Mouse (Mus musculus) myocyte (in vitro differentiated cells): ENCODE measurements around the gene Unc5c.

ENCODE experiments used
- E2F4 ChIP-seq: IDR thresholded peaks from one replicate; pipeline ENCODE4 v1.6.1; 2011; ENCODE audit warnings: mild to moderate bottlenecking, control low read depth, moderate library complexity; ENCODE audit not compliant: insufficient read depth
- MAX ChIP-seq: IDR thresholded peaks from one replicate; pipeline ENCODE4 v1.6.1; 2011; ENCODE audit warnings: low read depth, mild to moderate bottlenecking, control low read depth
- MYOD1 ChIP-seq, 3 experiments: IDR thresholded peaks; one replicate each; pipeline ENCODE4 v1.6.1; 2011; ENCODE audit warnings: control low read depth in 2 of 3, low read depth in 2 of 3, mild to moderate bottlenecking in 2 of 3, moderate library complexity in 1 of 3; ENCODE audit not compliant: insufficient read length in 2 of 3, control insufficient read depth in 1 of 3
- MYOG ChIP-seq, 3 experiments: IDR thresholded peaks; one replicate each; pipeline ENCODE4 v1.6.1; 2011; ENCODE audit warnings: control low read depth in 2 of 3, low read depth in 2 of 3, mild to moderate bottlenecking in 2 of 3; ENCODE audit not compliant: insufficient read length in 2 of 3, control insufficient read depth in 1 of 3, insufficient read depth in 1 of 3
- POLR2A ChIP-seq: IDR thresholded peaks from one replicate; pipeline ENCODE4 v1.6.1; 2011; ENCODE audit warnings: low read depth, mild to moderate bottlenecking, control low read depth, moderate library complexity; ENCODE audit not compliant: insufficient read length
- POLR2AphosphoS2 ChIP-seq: IDR thresholded peaks from one replicate; pipeline ENCODE4 v1.6.1; 2011; ENCODE audit warnings: low read depth, control low read depth; ENCODE audit not compliant: insufficient read length
- USF1 ChIP-seq: IDR thresholded peaks from one replicate; pipeline ENCODE4 v1.6.1; 2011; ENCODE audit warnings: low read depth, mild to moderate bottlenecking, control low read depth, moderate library complexity

GRCm38 (mm10) chr3:141716371-141716770 is 251.4 kb downstream of the Unc5c start:
- TF ChIP-seq USF1 (no peak), MYOD1 (IDR thresholded peaks at IDR 0.05; ENCODE audit: control insufficient read depth in 1 of 3, insufficient read length in 2 of 3, low read depth in 2 of 3) (no peak), E2F4 (no peak), MAX (no peak), POLR2AphosphoS2 (no peak), POLR2A (no peak), MYOG (IDR thresholded peaks at IDR 0.05; ENCODE audit: control insufficient read depth in 1 of 3, insufficient read depth in 1 of 3, insufficient read length in 2 of 3, low read depth in 2 of 3) (no peak)
